Mouse (Mus musculus): ENCODE measurements at regions not wholly inside any gene's neighbourhood (a gene's known extent, or its start where the extent isn't known, plus 50 kb on each side); places are given as distances from the start of the nearest gene placed in this dataset.

GRCm38 (mm10) chr1:127017698-127018097, 187.1 kb upstream of the Nckap5 start:
- no peak for TF ChIP-seq POLR2A (IDR thresholded peaks at IDR 0.05; ENCODE audit: borderline replicate concordance, extremely low read depth, low read depth, low read length)
- TF ChIP-seq CTCF (IDR thresholded peaks at IDR 0.05; ENCODE audit: insufficient read depth, low read length), result peak; percentile 15; the same call in 1 of the 2 replicates
